Mouse (Mus musculus): ENCODE data around the gene Areg. TPM values are rescaled to one million over a fixed set of nuclear protein-coding genes. Genes with fewer than 3 reads are reported as not detected.

Areg gene
- polyA plus RNA-seq, 1 experiment = not detected

GRCm38 (mm10) chr5:91138970-91139369, 429 bp upstream of the Areg start:
- no peaks in the 10 kb centered on the region for H3K27me3 ChIP-seq (ENCODE audit: control insufficient read depth, insufficient read depth, low read length)
- no peak for TF ChIP-seq POLR2A (IDR thresholded peaks at IDR 0.05; ENCODE audit: control insufficient read depth, low read depth, low read length)

GRCm38 (mm10) chr5:91140896-91141448, 1.6 kb downstream of the Areg start:
- no peaks in the 10 kb centered on the region for H3K36me3 ChIP-seq (ENCODE audit: control insufficient read depth, insufficient read depth, low read length)
- no peak overlapping the region for H3K4me3 ChIP-seq (ENCODE audit: control insufficient read depth, low read depth, low read length)
- H3K27ac ChIP-seq (ENCODE audit: control insufficient read depth, insufficient read depth, low read depth, low read length) = no peak overlapping the region
- H3K27me3 ChIP-seq (ENCODE audit: control insufficient read depth, insufficient read depth, low read length) = no peaks in the 10 kb centered on the region
- peaks cover 7% of the 10 kb centered on the region for H3K4me1 ChIP-seq (ENCODE audit: control insufficient read depth, insufficient read depth, low read length)
- TF ChIP-seq CTCF (IDR thresholded peaks at IDR 0.05; ENCODE audit: control insufficient read depth, insufficient read depth, insufficient replicate concordance, low read depth, low read length) = no peak
- TF ChIP-seq POLR2A (IDR thresholded peaks at IDR 0.05; ENCODE audit: control insufficient read depth, low read depth, low read length) = no peak

More at GRCm38 (mm10) chr5:91138970-91139369, 429 bp upstream of the Areg start:
- H3K27ac ChIP-seq (ENCODE audit: control insufficient read depth, insufficient read depth, low read depth, low read length) = no peak overlapping the region
- H3K4me1 ChIP-seq (ENCODE audit: control insufficient read depth, insufficient read depth, low read length) = peaks cover 7% of the 10 kb centered on the region
- no peaks in the 10 kb centered on the region for H3K36me3 ChIP-seq (ENCODE audit: control insufficient read depth, insufficient read depth, low read length)
- H3K4me3 ChIP-seq (ENCODE audit: control insufficient read depth, low read depth, low read length) = peak overlapping the region; percentile 25; the same call in 1 of the 2 replicates

- H3K27me3 ChIP-seq (ENCODE audit: control insufficient read depth, insufficient read depth, low read length) = no peaks in the 10 kb centered on the region
- H3K4me3 ChIP-seq (ENCODE audit: control insufficient read depth, low read depth, low read length) = no peak overlapping the region
- no peak overlapping the region for H3K27ac ChIP-seq (ENCODE audit: control insufficient read depth, insufficient read depth, low read depth, low read length)
- TF ChIP-seq POLR2A (IDR thresholded peaks at IDR 0.05; ENCODE audit: control insufficient read depth, low read depth, low read length) = no peak
- no peak for TF ChIP-seq CTCF (IDR thresholded peaks at IDR 0.05; ENCODE audit: control insufficient read depth, insufficient read depth, insufficient replicate concordance, low read depth, low read length)
- H3K4me1 ChIP-seq (ENCODE audit: control insufficient read depth, insufficient read depth, low read length) = no peaks in the 10 kb centered on the region
- H3K36me3 ChIP-seq (ENCODE audit: control insufficient read depth, insufficient read depth, low read length) = no peaks in the 10 kb centered on the region
Measured at GRCm38 (mm10) chr5:91144971-91145370, 5.6 kb downstream of the Areg start.

- Histone ChIP-seq H3K4me1 (ENCODE audit: control insufficient read depth, insufficient read depth, low read length) (no peaks in the 10 kb centered on the region), H3K4me3 (ENCODE audit: control insufficient read depth, low read depth, low read length) (no peak overlapping the region), H3K27ac (ENCODE audit: control insufficient read depth, insufficient read depth, low read depth, low read length) (no peak overlapping the region), H3K36me3 (ENCODE audit: control insufficient read depth, insufficient read depth, low read length) (no peaks in the 10 kb centered on the region), H3K27me3 (ENCODE audit: control insufficient read depth, insufficient read depth, low read length) (no peaks in the 10 kb centered on the region)
- TF ChIP-seq POLR2A (IDR thresholded peaks at IDR 0.05; ENCODE audit: control insufficient read depth, low read depth, low read length) (no peak), CTCF (IDR thresholded peaks at IDR 0.05; ENCODE audit: control insufficient read depth, insufficient read depth, insufficient replicate concordance, low read depth, low read length) (no peak)
Measured at GRCm38 (mm10) chr5:91147001-91147400, 7.6 kb downstream of the Areg start.

- Histone ChIP-seq H3K27ac (ENCODE audit: control insufficient read depth, insufficient read depth, low read depth, low read length) (no peak overlapping the region), H3K4me1 (ENCODE audit: control insufficient read depth, insufficient read depth, low read length) (no peaks in the 10 kb centered on the region), H3K36me3 (ENCODE audit: control insufficient read depth, insufficient read depth, low read length) (no peaks in the 10 kb centered on the region), H3K27me3 (ENCODE audit: control insufficient read depth, insufficient read depth, low read length) (no peaks in the 10 kb centered on the region), H3K4me3 (ENCODE audit: control insufficient read depth, low read depth, low read length) (no peak overlapping the region)
- TF ChIP-seq POLR2A (IDR thresholded peaks at IDR 0.05; ENCODE audit: control insufficient read depth, low read depth, low read length) = no peak
- TF ChIP-seq CTCF (IDR thresholded peaks at IDR 0.05; ENCODE audit: control insufficient read depth, insufficient read depth, insufficient replicate concordance, low read depth, low read length) = no peak
Measured at GRCm38 (mm10) chr5:91148054-91148453, 8.7 kb downstream of the Areg start.

GRCm38 (mm10) chr5:91156677-91157076, 17.3 kb downstream of the Areg start:
- Histone ChIP-seq H3K4me1 (ENCODE audit: control insufficient read depth, insufficient read depth, low read length) (no peaks in the 10 kb centered on the region), H3K4me3 (ENCODE audit: control insufficient read depth, low read depth, low read length) (no peak overlapping the region), H3K27ac (ENCODE audit: control insufficient read depth, insufficient read depth, low read depth, low read length) (no peak overlapping the region), H3K27me3 (ENCODE audit: control insufficient read depth, insufficient read depth, low read length) (no peaks in the 10 kb centered on the region), H3K36me3 (ENCODE audit: control insufficient read depth, insufficient read depth, low read length) (no peaks in the 10 kb centered on the region)
- TF ChIP-seq POLR2A (IDR thresholded peaks at IDR 0.05; ENCODE audit: control insufficient read depth, low read depth, low read length) (no peak), CTCF (IDR thresholded peaks at IDR 0.05; ENCODE audit: control insufficient read depth, insufficient read depth, insufficient replicate concordance, low read depth, low read length) (no peak)

- Histone ChIP-seq H3K27ac (ENCODE audit: control insufficient read depth, insufficient read depth, low read depth, low read length) (no peak overlapping the region), H3K4me1 (ENCODE audit: control insufficient read depth, insufficient read depth, low read length) (no peaks in the 10 kb centered on the region), H3K27me3 (ENCODE audit: control insufficient read depth, insufficient read depth, low read length) (no peaks in the 10 kb centered on the region), H3K36me3 (ENCODE audit: control insufficient read depth, insufficient read depth, low read length) (no peaks in the 10 kb centered on the region), H3K4me3 (ENCODE audit: control insufficient read depth, low read depth, low read length) (no peak overlapping the region)
- no peak for TF ChIP-seq CTCF (IDR thresholded peaks at IDR 0.05; ENCODE audit: control insufficient read depth, insufficient read depth, insufficient replicate concordance, low read depth, low read length)
- TF ChIP-seq POLR2A (IDR thresholded peaks at IDR 0.05; ENCODE audit: control insufficient read depth, low read depth, low read length) = no peak
Measured at GRCm38 (mm10) chr5:91157169-91157568, 17.8 kb downstream of the Areg start.

GRCm38 (mm10) chr5:91162787-91163186, 23.4 kb downstream of the Areg start:
- no peak overlapping the region for H3K27ac ChIP-seq (ENCODE audit: control insufficient read depth, insufficient read depth, low read depth, low read length)
- TF ChIP-seq POLR2A (IDR thresholded peaks at IDR 0.05; ENCODE audit: control insufficient read depth, low read depth, low read length) (no peak), CTCF (IDR thresholded peaks at IDR 0.05; ENCODE audit: control insufficient read depth, insufficient read depth, insufficient replicate concordance, low read depth, low read length) (no peak)
- no peak overlapping the region for H3K4me3 ChIP-seq (ENCODE audit: control insufficient read depth, low read depth, low read length)
- no peaks in the 10 kb centered on the region for H3K36me3 ChIP-seq (ENCODE audit: control insufficient read depth, insufficient read depth, low read length)
- H3K4me1 ChIP-seq (ENCODE audit: control insufficient read depth, insufficient read depth, low read length) = no peaks in the 10 kb centered on the region
- H3K27me3 ChIP-seq (ENCODE audit: control insufficient read depth, insufficient read depth, low read length) = no peaks in the 10 kb centered on the region
